Mouse (Mus musculus): ENCODE results near the gene Kif26b. TPM values are rescaled to one million over a fixed set of nuclear protein-coding genes. Genes with fewer than 3 reads are reported as not detected.

Gene Kif26b
- total RNA-seq, 2 experiments from 2014 or later = 2.4 to 3.2 TPM

GRCm38 (mm10) chr1:178530301-178531078 lies 1.6 kb downstream of the Kif26b start:
- DNase-seq (ENCODE audit: low spot score) = peak; percentile 71

GRCm38 (mm10) chr1:178540247-178540646 lies 11.3 kb downstream of the Kif26b start:
- no peak for DNase-seq (ENCODE audit: low spot score)

DNA sequence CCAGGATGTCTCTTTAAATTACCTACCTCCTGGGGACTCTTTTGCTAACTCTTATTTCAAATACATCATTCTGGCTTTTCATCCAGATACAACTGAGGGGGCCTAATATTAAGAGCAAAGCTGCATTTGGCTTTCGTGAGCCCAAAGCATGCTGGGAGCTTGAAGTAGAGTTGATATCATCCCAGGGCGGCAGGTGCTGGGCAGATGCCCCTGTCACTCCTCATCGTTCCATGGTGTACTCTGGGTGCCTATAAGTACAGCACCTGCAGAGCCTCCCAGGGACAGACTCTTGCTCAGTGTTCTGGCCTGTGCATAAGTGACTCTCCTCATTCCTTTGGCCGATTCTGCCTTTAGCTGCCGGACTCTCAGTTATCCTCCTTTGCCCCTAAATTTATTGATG lies 13.5 kb downstream of the Kif26b start:
- DNase-seq (ENCODE audit: low spot score) = no peak

DNA sequence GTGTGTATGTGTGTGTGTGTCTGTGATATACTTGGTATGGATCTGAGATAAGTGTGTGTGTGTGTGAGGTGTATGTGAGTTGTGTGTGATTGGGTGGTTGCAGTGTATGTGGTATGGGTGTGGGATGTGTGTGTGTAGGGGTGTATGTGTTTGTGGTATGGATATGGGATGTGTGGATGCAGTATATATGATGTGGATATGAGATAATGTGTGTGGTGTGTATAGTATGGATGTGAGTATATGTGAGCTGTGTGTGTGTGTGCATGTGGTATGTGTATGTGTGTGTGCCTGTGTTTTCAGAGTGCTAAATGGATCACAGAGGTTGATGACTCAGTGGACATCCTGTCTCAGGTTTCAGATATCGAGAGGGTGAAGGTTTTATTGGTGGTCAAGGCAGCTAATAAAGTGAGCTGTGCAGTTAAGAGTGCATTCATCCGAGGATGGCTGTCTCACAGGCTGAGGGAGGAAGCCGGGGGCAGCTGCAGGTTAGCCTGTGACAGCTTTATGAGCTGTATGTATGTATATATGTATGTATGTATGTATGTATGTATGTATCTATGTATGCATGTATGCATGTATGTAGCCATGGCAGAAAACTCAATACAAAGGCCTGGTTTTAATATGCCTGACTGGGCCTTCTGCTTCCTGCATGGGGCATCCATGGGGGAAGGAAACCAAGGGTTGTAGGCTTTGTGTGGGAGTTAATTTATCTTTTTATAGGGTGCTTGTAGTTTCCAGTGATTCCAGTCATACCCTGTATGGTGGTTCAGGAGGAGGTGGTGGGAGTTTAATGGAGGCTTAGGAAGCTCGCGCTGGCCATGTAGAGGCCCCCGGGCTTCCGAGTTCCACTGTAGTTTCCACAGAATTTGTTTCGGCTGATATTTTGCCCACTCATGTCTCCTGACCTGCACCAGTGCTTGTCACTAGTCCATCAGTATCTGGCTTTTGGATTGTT lies 14.3 kb downstream of the Kif26b start:
- DNase-seq (ENCODE audit: low spot score) = no peak

DNA sequence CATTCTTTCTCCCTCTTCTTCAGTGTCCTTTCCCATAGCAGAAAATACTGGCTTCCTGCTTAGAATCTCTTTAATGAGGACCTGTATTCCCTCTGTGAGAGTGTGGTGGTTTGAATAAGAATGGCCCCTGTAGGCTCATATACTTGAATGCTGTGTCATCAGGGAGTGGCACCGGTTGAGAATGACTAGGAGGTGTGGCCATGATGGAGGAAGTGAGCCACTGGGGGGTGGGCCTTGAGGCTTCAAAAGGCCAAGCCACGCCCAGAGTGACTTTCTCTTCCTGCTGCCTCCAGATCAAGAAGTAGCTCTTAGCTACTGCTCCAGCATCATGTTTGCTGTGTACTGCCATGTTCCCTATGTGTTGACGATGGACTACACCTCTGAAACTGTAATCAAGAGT lies 15.7 kb downstream of the Kif26b start:
- no peak for DNase-seq (ENCODE audit: low spot score)

- no peak for DNase-seq (ENCODE audit: low spot score)
Measured at GRCm38 (mm10) chr1:178549576-178549975, 20.7 kb downstream of the Kif26b start.

- DNase-seq (ENCODE audit: low spot score) = no peak
Measured at GRCm38 (mm10) chr1:178550477-178551047, 21.6 kb downstream of the Kif26b start.

DNA sequence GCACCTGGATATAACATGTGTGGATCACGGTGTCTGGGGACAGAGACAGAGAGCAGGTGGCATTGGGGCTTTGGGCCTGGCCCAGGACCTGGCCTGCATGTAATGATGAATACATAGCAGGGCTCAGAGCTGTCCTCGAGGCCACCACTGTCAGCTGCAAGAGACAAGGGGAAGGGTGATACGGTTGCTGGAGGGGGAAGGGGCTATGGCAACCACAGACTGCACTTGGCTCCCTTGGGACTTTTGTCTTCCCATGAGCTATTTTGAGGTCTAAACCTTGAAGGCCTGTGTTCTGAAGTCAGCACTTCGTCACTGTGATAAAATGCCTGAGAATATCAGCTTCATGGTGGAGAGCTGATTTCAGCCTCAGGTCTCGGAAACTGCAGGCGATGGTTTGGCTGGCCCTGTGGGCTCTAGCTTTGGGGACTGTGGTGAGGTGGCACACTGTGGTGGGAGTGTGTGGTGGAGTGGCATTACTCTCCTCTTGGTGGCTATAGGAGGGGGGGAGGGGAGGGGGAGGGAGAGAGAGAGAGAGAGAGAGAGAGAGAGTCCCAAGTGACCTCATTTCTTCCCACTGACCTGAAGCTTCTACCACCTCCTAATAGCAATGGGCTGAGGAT lies 23.5 kb downstream of the Kif26b start:
- no peak for DNase-seq (ENCODE audit: low spot score)

GRCm38 (mm10) chr1:178552898-178553284 lies 24.0 kb downstream of the Kif26b start:
- no peak for DNase-seq (ENCODE audit: low spot score)

GRCm38 (mm10) chr1:178556226-178556625 lies 27.3 kb downstream of the Kif26b start:
- no peak for DNase-seq (ENCODE audit: low spot score)

- no peak for DNase-seq (ENCODE audit: low spot score)
Measured at GRCm38 (mm10) chr1:178560043-178560442, 31.1 kb downstream of the Kif26b start.

GRCm38 (mm10) chr1:178563834-178564233 lies 34.9 kb downstream of the Kif26b start:
- no peak for DNase-seq (ENCODE audit: low spot score)

GRCm38 (mm10) chr1:178564800-178565199 lies 35.9 kb downstream of the Kif26b start:
- DNase-seq (ENCODE audit: low spot score) = no peak

DNA sequence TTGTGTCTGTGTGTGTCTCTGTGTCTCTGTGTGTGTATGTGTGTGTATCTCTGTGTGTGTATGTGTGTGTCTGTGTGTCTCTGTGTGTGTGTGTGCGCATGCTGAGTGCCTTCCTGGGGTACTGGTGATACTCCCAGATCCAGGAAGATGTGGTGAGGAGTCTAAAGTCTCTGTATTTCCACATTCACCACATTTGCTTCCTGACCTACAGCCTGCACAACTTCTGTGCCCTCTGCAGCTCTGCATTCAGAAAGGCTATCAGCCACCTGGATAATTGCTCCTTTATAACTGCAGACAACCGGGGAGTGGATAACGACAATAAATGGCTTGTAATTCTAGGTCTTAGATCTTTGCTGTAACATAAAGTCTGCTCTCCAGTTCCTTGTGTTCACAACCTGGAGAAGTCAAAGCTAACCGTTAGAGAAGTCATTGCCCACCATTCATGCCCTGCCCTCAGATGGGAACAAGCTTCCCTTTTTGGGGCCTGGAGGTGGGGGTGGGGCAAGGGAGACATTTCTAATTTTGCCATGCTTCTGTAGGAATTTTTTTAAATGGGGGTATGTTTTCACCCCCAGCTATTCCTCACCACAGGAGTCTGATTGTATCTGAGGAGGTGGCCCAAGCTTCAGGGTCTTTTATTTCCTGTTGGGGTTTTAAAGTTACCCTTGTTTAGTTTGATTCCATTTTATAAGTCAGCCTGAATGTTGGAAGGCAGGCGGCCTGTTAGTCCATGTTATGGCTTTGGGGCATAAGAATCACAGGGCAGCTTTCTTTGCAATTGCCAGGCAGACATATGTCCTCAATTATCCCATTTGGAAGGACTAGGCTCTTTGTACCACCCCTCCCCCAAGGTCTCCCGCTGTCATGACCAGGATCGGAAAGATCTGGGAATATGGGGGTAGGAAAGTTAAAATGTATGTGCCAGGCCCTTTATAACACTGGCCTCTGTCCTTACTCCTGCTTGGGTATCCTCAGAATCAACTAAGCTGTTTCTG lies 39.9 kb downstream of the Kif26b start:
- DNase-seq (ENCODE audit: low spot score) = no peak

GRCm38 (mm10) chr1:178571009-178571408 lies 42.1 kb downstream of the Kif26b start:
- no peak for DNase-seq (ENCODE audit: low spot score)

- DNase-seq (ENCODE audit: low spot score) = no peak
Measured at GRCm38 (mm10) chr1:178571885-178572444, 43.0 kb downstream of the Kif26b start.

GRCm38 (mm10) chr1:178573406-178574032 lies 44.6 kb downstream of the Kif26b start:
- no peak for DNase-seq (ENCODE audit: low spot score)

- DNase-seq (ENCODE audit: low spot score) = no peak
Measured at GRCm38 (mm10) chr1:178575706-178576105, 46.8 kb downstream of the Kif26b start.

GRCm38 (mm10) chr1:178576926-178577325 lies 48.0 kb downstream of the Kif26b start:
- DNase-seq (ENCODE audit: low spot score) = no peak
